Mouse (Mus musculus) testis, adult 2 months (tissue): ENCODE measurements at regions not wholly inside any gene's neighbourhood (a gene's known extent, or its start where the extent isn't known, plus 50 kb on each side); places are given as distances from the start of the nearest gene placed in this dataset.

Source experiments
- CTCF ChIP-seq: fragments of 200-500 bp; IDR thresholded peaks from 2 replicates; pipeline ENCODE4 v1.5.1; 2012; ENCODE audit warnings: low read depth, mild to moderate bottlenecking, inconsistent platforms, low read length, moderate library complexity; ENCODE audit not compliant: control insufficient read depth, insufficient read depth, insufficient replicate concordance
- POLR2A ChIP-seq: fragments of 200-500 bp; IDR thresholded peaks from 2 replicates; pipeline ENCODE4 v1.6.1; 2012; ENCODE audit warnings: low read depth, mild to moderate bottlenecking, inconsistent platforms, low read length, moderate library complexity; ENCODE audit not compliant: control insufficient read depth

DNA sequence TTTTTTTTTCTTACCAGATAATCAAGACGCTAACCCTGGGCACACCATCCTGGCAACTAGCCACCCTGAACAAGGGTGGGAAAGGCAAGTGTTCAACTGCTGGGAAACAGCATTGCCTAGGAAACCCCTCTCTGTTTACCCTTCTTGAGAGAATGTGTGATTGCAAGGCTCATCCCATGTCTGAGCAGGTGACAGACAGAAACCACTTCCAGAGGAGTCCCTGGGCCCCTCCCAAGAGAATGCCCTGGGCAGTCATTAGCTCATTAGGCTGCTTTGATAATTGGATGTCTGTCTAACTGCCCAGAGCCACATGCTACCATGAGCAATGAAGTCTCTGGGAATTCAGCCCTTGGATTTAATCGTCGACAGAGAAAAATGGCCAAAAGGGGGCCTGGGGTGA is 127.8 kb downstream of the 1190002N15Rik start:
- TF ChIP-seq POLR2A: no peak
- TF ChIP-seq CTCF: no peak
